Mouse (Mus musculus): ENCODE data around the gene Phactr1. TPM values are rescaled to one million over a fixed set of nuclear protein-coding genes. Genes with fewer than 3 reads are reported as not detected.
"Not testable (repeated sequence)": the region's sequence is repeated elsewhere in the genome, so short reads cannot be mapped to it uniquely, and the experiment has no call there.

Gene Phactr1
- polyA plus RNA-seq, 1 experiment from 2014 or later, result 0.34 TPM

DNA sequence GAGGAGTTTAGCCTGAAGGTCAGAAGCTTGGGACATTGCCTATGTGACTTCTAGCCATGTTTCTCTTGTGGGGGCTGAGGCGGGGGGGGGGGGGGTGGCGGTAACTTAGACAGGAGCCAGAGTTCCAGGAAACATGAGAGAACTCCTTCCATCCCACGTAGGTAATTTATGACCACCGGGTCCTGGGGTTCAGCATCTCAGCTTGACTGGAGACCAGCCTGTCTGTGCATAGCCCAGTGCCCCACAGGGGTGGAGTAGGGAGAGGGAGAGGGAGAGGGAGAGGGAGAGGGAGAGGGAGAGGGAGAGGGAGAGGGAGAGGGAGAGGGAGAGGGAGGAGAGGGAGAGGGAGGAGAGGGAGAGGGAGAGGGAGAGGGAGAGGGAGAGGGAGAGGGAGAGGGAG, 264.8 kb downstream of the Phactr1 start:
- not testable (repeated sequence) for H3K27ac ChIP-seq; H3K36me3 ChIP-seq (ENCODE audit: inconsistent target); H3K4me3 ChIP-seq (ENCODE audit: inconsistent target); H3K79me2 ChIP-seq (ENCODE audit: inconsistent target)
- 92% methylated on average over 2 of the region's 4 CpGs for WGBS (ENCODE audit: missing documents)

DNA sequence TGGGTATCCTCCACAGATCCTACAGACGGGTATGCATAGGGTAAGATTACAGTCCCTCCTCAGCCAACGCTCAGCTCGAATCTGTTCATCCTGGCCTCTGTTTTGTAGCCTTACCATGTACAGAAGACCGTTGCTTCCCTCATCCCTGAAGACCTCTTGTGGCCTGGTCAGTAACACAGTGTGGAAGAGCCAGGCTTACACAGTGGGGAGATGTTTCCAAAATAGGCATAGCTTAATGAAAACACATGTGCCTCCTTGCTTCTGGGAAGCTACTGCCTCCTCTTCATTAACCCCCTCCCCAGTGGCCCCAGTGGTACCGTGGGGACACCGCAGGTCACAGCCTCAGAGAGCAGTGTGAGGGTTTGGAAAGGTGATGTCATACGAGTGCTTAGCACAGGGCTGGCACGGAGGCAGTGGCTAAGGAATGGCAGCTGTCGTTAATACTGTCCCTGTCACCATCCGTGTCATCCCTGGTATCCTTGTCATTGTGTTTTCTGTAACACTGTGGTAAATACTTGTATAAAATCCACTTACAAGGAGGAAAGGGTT, 268.4 kb downstream of the Phactr1 start:
- 89% methylated on average over 9 of the region's 10 CpGs for WGBS (ENCODE audit: missing documents)

DNA sequence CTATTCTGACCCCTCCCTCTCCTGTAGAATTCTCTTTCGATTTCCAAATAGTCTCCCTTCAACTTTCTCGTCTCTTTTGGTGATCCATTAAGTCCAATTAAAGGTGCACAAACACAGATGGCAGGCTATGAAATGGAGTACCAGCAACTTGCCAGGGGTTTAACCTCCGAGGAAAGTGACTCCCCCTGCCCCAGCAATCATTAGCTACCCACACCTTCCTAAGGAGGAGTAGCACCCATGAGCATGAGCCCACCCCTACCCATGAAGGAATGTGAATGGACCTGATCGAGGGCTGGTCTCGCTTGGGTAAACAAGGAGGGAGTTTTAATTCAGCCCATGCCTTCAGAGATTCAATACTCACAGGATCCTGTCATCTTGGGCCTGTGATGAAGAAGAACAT, 268.9 kb downstream of the Phactr1 start:
- H3K4me3 ChIP-seq (ENCODE audit: inconsistent target), result no peak overlapping the region
- no peaks in the 10 kb centered on the region for H3K79me2 ChIP-seq (ENCODE audit: inconsistent target)
- H3K27ac ChIP-seq, result no peak overlapping the region
- no peaks in the 10 kb centered on the region for H3K36me3 ChIP-seq (ENCODE audit: inconsistent target)
- WGBS (ENCODE audit: missing documents), result 91% methylated on average over 5 of the region's 5 CpGs

More for the DNA sequence above, 268.4 kb downstream of the Phactr1 start:
- no peak overlapping the region for H3K4me3 ChIP-seq (ENCODE audit: inconsistent target)
- H3K79me2 ChIP-seq (ENCODE audit: inconsistent target), result no peaks in the 10 kb centered on the region
- H3K36me3 ChIP-seq (ENCODE audit: inconsistent target), result no peaks in the 10 kb centered on the region
- H3K27ac ChIP-seq, result no peak overlapping the region

DNA sequence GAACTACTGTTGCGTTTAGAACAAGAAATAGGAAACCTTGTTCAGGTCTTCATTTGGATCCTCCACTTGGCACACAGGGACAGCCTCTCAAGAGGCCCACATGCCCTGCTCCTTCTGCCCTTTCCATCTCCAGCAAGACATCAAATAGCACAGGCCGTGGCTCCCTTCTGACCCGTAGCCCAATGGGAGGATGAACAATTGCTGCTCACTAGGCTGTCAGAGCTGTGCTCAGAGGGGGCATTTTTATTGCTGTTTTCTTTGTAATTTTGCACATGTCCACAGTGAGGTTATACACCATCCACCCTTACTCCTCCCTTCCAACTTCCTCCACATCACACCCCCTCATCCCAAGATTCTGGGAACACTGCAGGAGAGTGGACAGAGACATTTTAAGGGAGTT, 269.6 kb downstream of the Phactr1 start:
- WGBS (ENCODE audit: missing documents), result 98% methylated on average over 3 of the region's 3 CpGs
- no peaks in the 10 kb centered on the region for H3K36me3 ChIP-seq (ENCODE audit: inconsistent target)
- H3K79me2 ChIP-seq (ENCODE audit: inconsistent target), result no peaks in the 10 kb centered on the region
- H3K27ac ChIP-seq, result no peak overlapping the region
- no peak overlapping the region for H3K4me3 ChIP-seq (ENCODE audit: inconsistent target)

DNA sequence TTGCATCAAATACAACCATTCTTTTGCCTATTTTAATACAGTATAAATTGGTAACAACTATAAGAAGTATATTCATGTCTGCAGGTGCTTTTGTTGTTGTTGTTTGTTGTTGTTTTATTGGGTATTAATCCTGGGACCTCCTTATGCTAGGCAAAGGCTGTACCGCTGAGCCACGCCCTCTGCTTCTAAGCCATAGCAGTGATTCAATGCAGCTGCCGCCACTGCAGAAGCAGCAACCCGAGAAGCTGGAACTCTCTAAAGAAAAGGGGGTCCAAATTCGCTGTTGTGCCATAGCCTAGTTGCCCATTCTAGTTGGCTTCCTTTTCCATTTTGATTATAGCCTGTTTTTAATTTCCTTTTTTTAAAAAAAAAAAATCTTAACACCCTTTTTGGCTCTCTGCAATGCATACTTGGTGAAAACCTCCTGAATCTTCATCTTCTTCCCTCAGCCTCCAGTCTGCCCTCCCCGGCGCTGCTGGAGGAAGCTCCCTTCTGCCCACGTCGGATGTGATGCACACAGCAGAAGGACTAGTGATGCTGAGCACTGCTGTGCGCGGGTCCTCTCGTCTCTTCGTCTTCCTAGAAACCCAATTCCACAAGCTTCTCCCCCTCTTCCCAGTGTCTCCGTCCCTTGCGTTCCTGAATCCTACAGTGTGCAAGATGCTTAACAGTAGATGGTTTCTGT, 271.8 kb downstream of the Phactr1 start:
- H3K4me3 ChIP-seq (ENCODE audit: inconsistent target), result no peak overlapping the region
- WGBS (ENCODE audit: missing documents), result 83% methylated on average over 15 of the region's 15 CpGs
- H3K36me3 ChIP-seq (ENCODE audit: inconsistent target), result no peaks in the 10 kb centered on the region
- no peak overlapping the region for H3K27ac ChIP-seq
- H3K79me2 ChIP-seq (ENCODE audit: inconsistent target), result no peaks in the 10 kb centered on the region

DNA sequence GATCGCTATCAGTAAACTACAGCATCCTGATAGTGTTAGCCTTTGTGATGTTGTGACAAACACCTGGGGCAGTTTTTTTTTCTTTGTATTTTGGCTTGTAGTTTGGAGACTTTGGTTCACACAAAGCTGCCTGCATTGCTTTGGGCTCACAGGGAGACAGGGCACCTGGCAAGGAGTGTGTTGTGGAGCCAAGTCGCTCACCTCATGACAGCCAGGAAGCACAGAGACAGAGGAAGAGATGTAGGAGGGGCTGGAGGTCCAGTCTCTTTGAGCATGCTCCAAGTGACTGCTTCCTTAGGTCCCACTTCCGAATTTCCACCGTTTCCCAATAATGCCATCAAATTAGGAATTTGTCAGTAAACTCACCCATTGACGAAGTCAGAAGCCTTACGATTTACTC, 272.6 kb downstream of the Phactr1 start:
- H3K79me2 ChIP-seq (ENCODE audit: inconsistent target), result no peaks in the 10 kb centered on the region
- H3K27ac ChIP-seq, result no peak overlapping the region
- 97% methylated on average over 6 of the region's 6 CpGs for WGBS (ENCODE audit: missing documents)
- no peaks in the 10 kb centered on the region for H3K36me3 ChIP-seq (ENCODE audit: inconsistent target)
- H3K4me3 ChIP-seq (ENCODE audit: inconsistent target), result no peak overlapping the region

DNA sequence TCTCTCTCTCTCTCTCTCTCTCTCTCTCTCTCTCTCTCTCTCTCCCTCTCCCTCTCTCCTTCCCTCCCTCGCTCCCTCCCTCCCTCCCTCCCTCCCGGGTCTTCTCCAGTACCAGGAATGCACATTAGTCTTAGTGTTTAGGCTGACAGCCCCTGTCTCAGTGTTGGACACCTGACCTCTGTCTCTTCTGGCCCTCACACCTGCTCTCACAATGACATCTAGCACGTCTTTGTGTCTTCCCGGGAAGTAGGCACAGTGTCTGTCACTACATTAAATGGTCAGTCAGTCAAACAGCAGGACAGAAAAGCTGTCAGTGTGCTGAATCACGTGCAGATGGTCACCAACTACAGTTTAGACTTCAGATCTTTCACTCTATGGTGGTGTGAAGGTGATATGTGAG, 273.7 kb downstream of the Phactr1 start:
- Histone ChIP-seq H3K4me3 (ENCODE audit: inconsistent target) (no peak overlapping the region), H3K79me2 (ENCODE audit: inconsistent target) (no peaks in the 10 kb centered on the region), H3K27ac (no peak overlapping the region), H3K36me3 (ENCODE audit: inconsistent target) (no peaks in the 10 kb centered on the region)
- WGBS (ENCODE audit: missing documents), result 78% methylated on average over 3 of the region's 5 CpGs

DNA sequence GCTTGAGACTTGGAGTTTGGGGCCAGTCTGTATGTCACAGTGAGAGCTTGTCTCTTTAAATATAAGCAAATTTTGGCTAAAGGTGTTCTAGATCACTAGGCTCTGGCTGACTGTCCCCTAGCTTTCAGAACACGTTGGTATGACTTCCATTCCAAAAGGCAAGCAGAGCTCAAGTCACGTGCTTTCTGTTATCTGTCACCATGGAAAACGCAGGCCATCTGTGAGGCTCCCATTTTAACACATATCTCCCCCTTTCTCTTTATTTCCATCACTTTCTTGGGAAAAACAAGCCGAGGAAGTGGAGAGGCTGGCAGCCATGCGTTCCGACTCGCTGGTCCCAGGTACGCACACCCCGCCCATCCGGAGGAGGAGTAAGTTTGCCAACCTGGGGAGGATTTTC, 275.9 kb downstream of the Phactr1 start:
- Histone ChIP-seq H3K27ac (no peak overlapping the region), H3K36me3 (ENCODE audit: inconsistent target) (no peaks in the 10 kb centered on the region), H3K79me2 (ENCODE audit: inconsistent target) (no peaks in the 10 kb centered on the region), H3K4me3 (ENCODE audit: inconsistent target) (no peak overlapping the region)
- 94% methylated on average over 10 of the region's 10 CpGs for WGBS (ENCODE audit: missing documents)

DNA sequence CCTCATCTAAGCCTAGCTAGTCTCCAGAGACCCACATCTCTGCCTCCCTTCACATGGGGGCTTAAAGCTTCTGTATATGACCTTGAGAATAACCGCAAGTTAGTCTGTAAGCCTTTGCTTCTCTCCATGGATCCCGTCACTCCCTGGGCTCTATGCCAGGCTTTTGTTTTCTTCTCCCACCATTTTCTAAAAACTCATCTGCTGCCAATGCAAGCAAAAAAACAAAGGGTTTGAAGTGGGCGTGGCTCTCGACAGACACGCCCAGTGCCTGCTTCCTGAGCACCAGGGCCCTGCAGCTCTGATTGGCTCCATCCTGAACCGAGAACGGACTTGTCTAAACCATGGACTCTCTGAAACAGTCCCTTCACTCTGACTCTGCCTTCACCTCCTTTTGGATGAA, 277.4 kb downstream of the Phactr1 start:
- no peaks in the 10 kb centered on the region for H3K36me3 ChIP-seq (ENCODE audit: inconsistent target)
- H3K79me2 ChIP-seq (ENCODE audit: inconsistent target), result no peaks in the 10 kb centered on the region
- no peak overlapping the region for H3K27ac ChIP-seq
- WGBS (ENCODE audit: missing documents), result 89% methylated on average over 7 of the region's 7 CpGs
- H3K4me3 ChIP-seq (ENCODE audit: inconsistent target), result no peak overlapping the region

DNA sequence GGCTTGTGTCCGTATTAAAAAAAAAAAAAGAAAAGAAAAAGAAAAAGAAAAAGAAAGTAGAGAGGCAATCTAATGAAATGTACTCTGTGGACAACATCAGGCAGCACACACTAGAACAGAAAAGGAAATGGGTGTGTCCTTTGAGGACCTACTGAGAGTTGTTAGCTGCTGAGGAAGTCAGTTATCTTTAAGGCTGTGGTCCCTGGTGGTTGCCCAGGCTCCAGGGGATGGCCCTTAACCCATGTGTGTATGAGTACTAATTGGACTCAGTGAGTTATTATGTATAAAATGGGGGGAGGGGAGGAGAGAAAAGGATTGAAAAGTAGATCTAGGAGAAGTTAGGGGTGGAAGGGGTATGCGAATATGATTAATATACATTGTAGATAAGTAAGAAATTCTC, 278.4 kb downstream of the Phactr1 start:
- WGBS (ENCODE audit: missing documents), result 100% methylated on average over 2 of the region's 2 CpGs
- H3K36me3 ChIP-seq (ENCODE audit: inconsistent target), result no peaks in the 10 kb centered on the region
- no peaks in the 10 kb centered on the region for H3K79me2 ChIP-seq (ENCODE audit: inconsistent target)
- no peak overlapping the region for H3K27ac ChIP-seq
- no peak overlapping the region for H3K4me3 ChIP-seq (ENCODE audit: inconsistent target)

DNA sequence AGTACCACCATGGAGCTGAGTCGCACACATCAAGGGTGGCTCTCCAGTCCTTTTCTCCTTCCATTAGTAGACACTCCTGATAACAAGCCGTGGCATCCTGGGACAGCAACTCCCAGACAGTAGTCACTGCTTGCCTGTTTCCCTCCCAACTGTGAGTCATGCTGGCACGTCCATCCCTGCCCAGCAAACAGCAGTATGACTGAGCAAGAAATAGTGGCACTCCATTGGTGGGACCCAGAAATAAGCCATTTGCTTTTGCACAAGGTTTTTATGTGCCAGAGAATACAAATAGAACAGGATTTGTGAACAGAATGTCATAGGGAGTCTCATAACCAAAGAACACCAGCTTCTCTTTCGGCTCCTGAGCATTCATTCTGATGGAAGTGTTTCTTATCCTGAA, 281.1 kb downstream of the Phactr1 start:
- WGBS (ENCODE audit: missing documents), result 92% methylated on average over 4 of the region's 4 CpGs
- H3K79me2 ChIP-seq (ENCODE audit: inconsistent target), result no peaks in the 10 kb centered on the region
- no peak overlapping the region for H3K27ac ChIP-seq
- H3K4me3 ChIP-seq (ENCODE audit: inconsistent target), result no peak overlapping the region
- no peaks in the 10 kb centered on the region for H3K36me3 ChIP-seq (ENCODE audit: inconsistent target)

DNA sequence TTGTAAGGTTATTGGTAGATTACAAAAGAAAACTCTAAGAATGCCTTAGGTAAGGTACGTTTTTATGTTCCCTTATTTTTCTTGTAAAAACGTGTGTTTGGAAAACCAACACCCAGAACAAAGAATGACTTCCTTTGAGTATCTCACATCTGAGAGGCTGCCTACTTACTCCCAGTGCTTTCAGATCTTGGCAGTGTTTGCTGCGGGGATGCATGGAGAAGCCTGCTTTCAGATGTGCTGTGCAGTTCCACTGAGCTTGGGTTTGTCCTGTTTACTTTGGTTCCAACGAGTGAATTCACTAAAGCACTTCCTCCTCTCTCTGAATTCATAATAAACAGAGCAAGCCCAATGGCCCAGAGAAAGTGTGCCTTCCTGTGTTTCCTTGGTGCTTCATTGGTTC, 288.1 kb downstream of the Phactr1 start:
- Histone ChIP-seq H3K79me2 (ENCODE audit: inconsistent target) (no peaks in the 10 kb centered on the region), H3K27ac (no peak overlapping the region), H3K36me3 (ENCODE audit: inconsistent target) (no peaks in the 10 kb centered on the region), H3K4me3 (ENCODE audit: inconsistent target) (no peak overlapping the region)
- WGBS (ENCODE audit: missing documents), result 64% methylated on average over 4 of the region's 4 CpGs

DNA sequence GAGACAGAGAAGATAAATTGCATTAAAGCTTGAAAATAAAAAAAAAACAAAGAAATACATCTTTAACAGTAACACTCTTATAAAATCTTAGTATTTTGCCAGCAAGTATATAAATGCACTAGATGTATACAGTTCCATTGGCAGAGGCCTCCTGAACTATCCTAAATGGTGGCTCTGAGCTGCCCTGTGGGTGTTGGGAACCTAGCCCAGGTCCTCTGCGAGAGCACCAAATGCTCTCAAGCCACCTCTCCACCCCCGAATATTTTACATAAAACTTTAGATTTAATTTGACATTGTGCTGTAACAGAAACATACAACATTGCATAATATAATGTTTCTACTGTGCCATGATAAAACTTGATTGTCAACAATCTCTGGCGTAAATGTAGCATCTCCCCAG, 293.1 kb downstream of the Phactr1 start:
- Histone ChIP-seq H3K36me3 (ENCODE audit: inconsistent target) (no peaks in the 10 kb centered on the region), H3K79me2 (ENCODE audit: inconsistent target) (no peaks in the 10 kb centered on the region), H3K4me3 (ENCODE audit: inconsistent target) (no peak overlapping the region), H3K27ac (no peak overlapping the region)
- 100% methylated on average over 3 of the region's 3 CpGs for WGBS (ENCODE audit: missing documents)

DNA sequence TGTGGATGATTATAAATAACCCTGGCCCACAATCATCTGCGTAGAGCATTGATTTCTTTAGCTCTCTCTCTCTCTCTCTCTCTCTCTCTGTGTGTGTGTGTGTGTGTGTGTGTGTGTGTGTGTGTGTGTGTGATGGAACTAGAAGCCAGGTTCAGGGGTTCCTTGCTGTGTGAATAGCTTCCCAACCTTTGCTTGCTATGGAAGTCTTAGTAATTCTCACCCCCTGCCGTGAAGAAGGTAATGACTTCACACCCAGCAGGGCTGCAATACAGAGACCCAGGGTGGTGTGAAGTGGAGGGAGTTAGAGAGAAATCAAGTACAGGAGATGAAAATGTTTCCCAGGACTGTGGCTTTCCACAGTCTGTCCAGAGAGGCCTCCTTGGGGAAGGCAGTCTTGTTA, 293.5 kb downstream of the Phactr1 start:
- Histone ChIP-seq H3K4me3 (ENCODE audit: inconsistent target) (no peak overlapping the region), H3K79me2 (ENCODE audit: inconsistent target) (no peaks in the 10 kb centered on the region), H3K36me3 (ENCODE audit: inconsistent target) (no peaks in the 10 kb centered on the region), H3K27ac (no peak overlapping the region)
- WGBS (ENCODE audit: missing documents), result 96% methylated on average over 2 of the region's 2 CpGs

DNA sequence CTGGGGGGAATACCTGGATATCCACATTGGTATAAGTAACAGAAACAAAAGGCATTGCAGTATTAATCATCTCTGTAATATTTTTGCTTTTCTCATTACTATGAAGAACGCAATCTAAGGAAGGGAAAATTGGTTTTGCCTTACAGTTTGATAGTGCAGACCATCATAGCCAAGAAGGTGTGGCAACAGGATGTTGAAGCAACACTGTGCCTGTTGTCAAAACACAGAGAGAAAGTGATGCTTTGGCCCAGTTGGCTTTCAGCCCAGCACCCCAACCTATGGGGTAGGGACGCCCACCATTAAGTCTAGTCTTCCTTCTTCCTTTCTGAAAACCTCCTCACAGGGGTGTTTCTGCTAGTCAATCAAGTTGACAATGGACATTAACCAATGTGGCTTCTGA, 294.1 kb downstream of the Phactr1 start:
- Histone ChIP-seq H3K79me2 (ENCODE audit: inconsistent target) (no peaks in the 10 kb centered on the region), H3K4me3 (ENCODE audit: inconsistent target) (no peak overlapping the region), H3K27ac (no peak overlapping the region), H3K36me3 (ENCODE audit: inconsistent target) (no peaks in the 10 kb centered on the region)
- WGBS (ENCODE audit: missing documents), result 55% methylated on average over 2 of the region's 2 CpGs

DNA sequence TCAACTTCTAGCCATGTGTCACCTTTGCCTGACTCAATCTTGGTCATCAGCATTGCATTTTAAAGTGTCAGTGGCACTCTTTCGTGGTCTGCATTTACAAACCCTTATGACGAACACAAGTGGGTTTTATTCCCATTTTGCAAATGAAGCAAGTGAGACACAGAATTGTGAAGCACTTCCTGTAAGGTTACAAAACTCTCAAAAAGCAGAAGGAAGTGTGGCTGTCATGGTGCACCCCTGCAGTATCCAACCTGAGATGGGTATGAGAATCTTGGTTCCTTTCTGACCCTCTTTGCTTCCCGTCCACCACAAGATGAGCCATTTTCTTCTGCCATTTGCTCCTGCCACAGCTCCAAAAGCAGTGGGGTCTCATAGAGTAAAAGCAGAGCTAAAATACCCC, 295.7 kb downstream of the Phactr1 start:
- 18% methylated on average over 3 of the region's 3 CpGs for WGBS (ENCODE audit: missing documents)
- Histone ChIP-seq H3K79me2 (ENCODE audit: inconsistent target) (no peaks in the 10 kb centered on the region), H3K27ac (no peak overlapping the region), H3K36me3 (ENCODE audit: inconsistent target) (no peaks in the 10 kb centered on the region), H3K4me3 (ENCODE audit: inconsistent target) (no peak overlapping the region)
